Mouse (Mus musculus) E14TG2a.4 (cell line): Measurements from ENCODE around the gene Igfbp4.

ENCODE experiments used
- H3K27me3 ChIP-seq: 2 replicates; pipeline ENCODE4 v1.6.1; 2014; ENCODE audit warnings: low read length, control low read depth; ENCODE audit not compliant: insufficient read depth
- H3K36me3 ChIP-seq: 2 replicates; pipeline ENCODE4 v1.6.1; 2014; ENCODE audit warnings: low read length, control low read depth; ENCODE audit not compliant: insufficient read depth
- H3K4me1 ChIP-seq: replicated peaks from 2 replicates; pipeline ENCODE4 v1.6.1; 2014; ENCODE audit warnings: low read depth, low read length, control low read depth
- H3K4me3 ChIP-seq: replicated peaks from 2 replicates; pipeline ENCODE4 v1.5.1; 2014; ENCODE audit warnings: mild to moderate bottlenecking, low read length
- H3K9me3 ChIP-seq: 2 replicates; pipeline ENCODE4 v1.6.1; 2014; ENCODE audit warnings: low read length, control low read depth
- CTCF ChIP-seq: conservative IDR thresholded peaks from 2 replicates; pipeline ENCODE4 v1.5.1; 2014; ENCODE audit warnings: low read length
- NANOG ChIP-seq: IDR thresholded peaks from 2 replicates; pipeline ENCODE4 v1.6.1; 2014; ENCODE audit warnings: borderline replicate concordance, low read length, mixed read lengths
- POU5F1 ChIP-seq: IDR thresholded peaks from 2 replicates; pipeline ENCODE4 v1.6.1; 2014; ENCODE audit warnings: low read length, borderline replicate concordance

The Igfbp4 gene

GRCm38 (mm10) chr11:99047120-99047519 lies 6.1 kb downstream of the Igfbp4 start:
- H3K4me3 ChIP-seq, result no peak overlapping the region
- H3K4me1 ChIP-seq, result peaks cover 3% of the 10 kb centered on the region; the same call in 1 of the 2 replicates
- no peak for TF ChIP-seq CTCF
- no peak for TF ChIP-seq NANOG
- TF ChIP-seq POU5F1, result no peak
- peaks cover 61% of the 10 kb centered on the region for H3K27me3 ChIP-seq
- 0 out of 2 replicates have a peak, but pooled peaks cover 3% of the 10 kb centered on the region for H3K9me3 ChIP-seq
- H3K36me3 ChIP-seq, result no peaks in the 10 kb centered on the region

GRCm38 (mm10) chr11:99047643-99048042 lies 6.6 kb downstream of the Igfbp4 start:
- H3K9me3 ChIP-seq, result no peaks in the 10 kb centered on the region
- H3K27me3 ChIP-seq, result peaks cover 56% of the 10 kb centered on the region
- peaks cover 5% of the 10 kb centered on the region for H3K4me1 ChIP-seq
- H3K4me3 ChIP-seq, result no peak overlapping the region
- TF ChIP-seq POU5F1 (no peak), CTCF (no peak), NANOG (no peak)
- no peaks in the 10 kb centered on the region for H3K36me3 ChIP-seq

- Histone ChIP-seq H3K36me3 (no peaks in the 10 kb centered on the region), H3K4me1 (peaks cover 28% of the 10 kb centered on the region), H3K9me3 (peaks cover 7% of the 10 kb centered on the region), H3K27me3 (peaks cover 17% of the 10 kb centered on the region), H3K4me3 (no peak overlapping the region)
- TF ChIP-seq CTCF, result no peak
- TF ChIP-seq NANOG, result no peak
- no peak for TF ChIP-seq POU5F1
Measured at GRCm38 (mm10) chr11:99055143-99055542, 14.1 kb downstream of the Igfbp4 start.

GRCm38 (mm10) chr11:99055571-99056452 lies 14.8 kb downstream of the Igfbp4 start:
- H3K36me3 ChIP-seq, result no peaks in the 10 kb centered on the region
- H3K4me3 ChIP-seq, result no peak overlapping the region
- H3K9me3 ChIP-seq, result peaks cover 7% of the 10 kb centered on the region
- peaks cover 31% of the 10 kb centered on the region for H3K4me1 ChIP-seq
- TF ChIP-seq NANOG (no peak), POU5F1 (no peak), CTCF (no peak)
- H3K27me3 ChIP-seq, result peaks cover 18% of the 10 kb centered on the region

- Histone ChIP-seq H3K36me3 (no peaks in the 10 kb centered on the region), H3K27me3 (peaks cover 17% of the 10 kb centered on the region), H3K4me3 (no peak overlapping the region; the same call in 1 of the 2 replicates), H3K4me1 (peaks cover 42% of the 10 kb centered on the region), H3K9me3 (peaks cover 7% of the 10 kb centered on the region)
- TF ChIP-seq CTCF, result no peak
Measured at GRCm38 (mm10) chr11:99060435-99060834, 19.4 kb downstream of the Igfbp4 start.

GRCm38 (mm10) chr11:99062661-99063060 lies 21.6 kb downstream of the Igfbp4 start:
- Histone ChIP-seq H3K4me1 (peaks cover 47% of the 10 kb centered on the region), H3K4me3 (peak overlapping the region; percentile 32; the same call in 1 of the 2 replicates), H3K9me3 (no peaks in the 10 kb centered on the region), H3K36me3 (no peaks in the 10 kb centered on the region), H3K27me3 (peaks cover 17% of the 10 kb centered on the region)
- TF ChIP-seq NANOG (no peak), POU5F1 (no peak), CTCF (no peak)

GRCm38 (mm10) chr11:99063406-99064131 lies 22.5 kb downstream of the Igfbp4 start:
- no peaks in the 10 kb centered on the region for H3K9me3 ChIP-seq
- peaks cover 47% of the 10 kb centered on the region for H3K4me1 ChIP-seq
- peak overlapping the region; percentile 32 for H3K4me3 ChIP-seq
- TF ChIP-seq POU5F1 (no peak), CTCF (no peak), NANOG (no peak)
- H3K27me3 ChIP-seq, result peaks cover 17% of the 10 kb centered on the region
- no peaks in the 10 kb centered on the region for H3K36me3 ChIP-seq

- Histone ChIP-seq H3K36me3 (no peaks in the 10 kb centered on the region), H3K9me3 (no peaks in the 10 kb centered on the region), H3K4me3 (no peak overlapping the region), H3K4me1 (peaks cover 35% of the 10 kb centered on the region), H3K27me3 (peaks cover 7% of the 10 kb centered on the region)
- TF ChIP-seq NANOG (no peak), CTCF (peak; percentile 52)
Measured at GRCm38 (mm10) chr11:99065353-99065752, 24.3 kb downstream of the Igfbp4 start.
